Mouse (Mus musculus) ES-Bruce4 (cell line): ENCODE data around the gene Cux1. TPM values are rescaled to one million over a fixed set of nuclear protein-coding genes. Genes with fewer than 3 reads are reported as not detected.

Experiments used
- H3K27ac ChIP-seq: 2 replicates; pipeline ENCODE4 v1.5.1; 2012; ENCODE audit warnings: low read length, inconsistent platforms; ENCODE audit not compliant: insufficient read depth
- H3K27me3 ChIP-seq: 2 replicates; pipeline ENCODE4 v1.6.1; 2012; ENCODE audit warnings: mild to moderate bottlenecking, low read length, inconsistent platforms; ENCODE audit not compliant: control insufficient read depth, poor library complexity, insufficient read depth, severe bottlenecking
- H3K36me3 ChIP-seq: 2 replicates; pipeline ENCODE4 v1.6.1; 2012; ENCODE audit warnings: inconsistent platforms, mild to moderate bottlenecking, low read length, moderate library complexity; ENCODE audit not compliant: control insufficient read depth, poor library complexity, insufficient read depth, severe bottlenecking
- H3K4me1 ChIP-seq: one replicate; pipeline ENCODE4 v1.8.1; 2011; ENCODE audit warnings: low read length; ENCODE audit not compliant: control insufficient read depth, insufficient read depth
- H3K4me3 ChIP-seq: 2 replicates; pipeline ENCODE4 v1.5.1; 2011; ENCODE audit warnings: low read depth, mild to moderate bottlenecking, low read length
- H3K9ac ChIP-seq: 2 replicates; pipeline ENCODE4 v1.6.1; 2012; ENCODE audit warnings: low read depth, mild to moderate bottlenecking, inconsistent platforms; ENCODE audit not compliant: poor library complexity, severe bottlenecking
- H3K9me3 ChIP-seq: replicated peaks from 2 replicates; pipeline ENCODE4 v1.6.1; 2012; ENCODE audit warnings: mild to moderate bottlenecking, low read length, inconsistent platforms; ENCODE audit not compliant: control insufficient read depth, poor library complexity, insufficient read depth, severe bottlenecking
- CTCF ChIP-seq: IDR thresholded peaks from one replicate; pipeline ENCODE4 v1.8.1; 2011; ENCODE audit warnings: low read depth, low read length
- EP300 ChIP-seq: IDR thresholded peaks from 2 replicates; pipeline ENCODE4 v1.6.1; 2011; ENCODE audit warnings: low read depth, low read length; ENCODE audit not compliant: insufficient read depth
- POLR2A ChIP-seq: IDR thresholded peaks from one replicate; pipeline ENCODE4 v1.8.1; 2011; ENCODE audit warnings: low read length; ENCODE audit not compliant: insufficient read depth
- polyA plus RNA-seq: library from polyadenylated mRNA; stranded (reverse); fragments of >200 nt; gene quantifications from 2 replicates; pipeline ENCODE4 v1.2.4, GENCODE M21; 2011; ENCODE audit warnings: low read depth; ENCODE audit not compliant: missing spikeins, insufficient read depth, insufficient read length

Gene Cux1
- polyA plus RNA-seq, 1 experiment, result 37.0 TPM

DNA sequence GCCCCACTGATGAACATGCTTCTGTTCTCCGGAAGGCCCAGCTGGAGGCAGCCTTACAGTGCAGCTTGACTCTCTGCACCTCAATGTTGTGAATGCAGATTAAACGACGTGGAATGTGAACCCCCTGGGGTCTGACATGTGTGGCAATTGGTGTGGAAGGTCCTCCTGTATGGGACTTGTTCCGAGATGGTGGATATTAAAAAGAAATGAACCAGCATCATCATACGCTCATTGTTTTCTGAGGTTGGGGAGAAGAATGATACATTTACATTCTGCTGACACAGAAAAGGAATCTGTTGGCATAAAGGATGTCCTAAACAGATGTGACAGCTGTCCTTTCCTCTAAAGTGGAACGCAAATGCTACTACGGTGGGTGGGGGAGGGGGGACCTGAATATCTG lies 203.9 kb downstream of the Cux1 start:
- H3K4me3 ChIP-seq, result no peak overlapping the region
- TF ChIP-seq EP300 (no peak), CTCF (no peak), POLR2A (no peak)
- H3K36me3 ChIP-seq, result 0 out of 2 replicates have a peak, but pooled peaks cover 5% of the 10 kb centered on the region
- H3K4me1 ChIP-seq, result no peaks in the 10 kb centered on the region
- H3K9ac ChIP-seq, result no peak overlapping the region
- H3K9me3 ChIP-seq, result no peaks in the 10 kb centered on the region
- no peak overlapping the region for H3K27ac ChIP-seq
- no peaks in the 10 kb centered on the region for H3K27me3 ChIP-seq

DNA sequence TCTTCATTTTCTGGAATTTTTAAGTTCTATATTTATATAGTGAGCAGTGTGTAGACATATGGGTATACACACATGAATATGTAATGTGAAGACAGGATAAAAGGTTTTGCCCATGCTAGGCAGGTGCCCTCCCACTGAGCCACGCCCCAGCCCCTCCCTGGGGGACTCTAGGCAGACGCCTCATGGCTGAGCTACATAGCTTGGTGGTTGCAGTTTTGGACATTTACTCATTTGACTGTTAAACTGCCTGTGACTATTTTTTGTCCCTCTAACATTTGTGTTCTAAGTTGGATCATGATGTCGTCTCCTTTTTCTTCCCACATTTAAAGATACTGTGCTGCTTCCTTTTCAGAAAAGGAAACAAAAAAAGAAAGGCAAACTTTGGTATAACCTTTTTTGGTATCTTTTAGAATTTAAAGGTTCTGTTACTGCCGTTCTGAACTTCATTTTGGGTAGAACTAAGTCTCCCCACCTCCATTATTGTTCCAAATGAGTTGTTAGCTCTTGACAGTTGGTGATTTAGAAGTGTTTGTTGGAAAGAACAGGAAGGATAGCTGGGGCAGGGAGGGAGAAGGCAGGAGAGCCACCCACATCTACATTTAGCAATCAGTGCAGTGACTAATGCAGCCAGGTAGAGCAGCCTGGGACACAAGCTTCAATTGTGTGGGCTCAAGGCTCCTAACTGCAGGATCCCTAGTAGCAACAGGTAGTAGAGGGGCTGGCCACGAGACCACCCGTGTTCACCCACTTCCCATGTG lies 204.6 kb downstream of the Cux1 start:
- no peaks in the 10 kb centered on the region for H3K4me1 ChIP-seq
- H3K27ac ChIP-seq, result no peak overlapping the region
- no peak overlapping the region for H3K9ac ChIP-seq
- no peak overlapping the region for H3K4me3 ChIP-seq
- no peaks in the 10 kb centered on the region for H3K9me3 ChIP-seq
- TF ChIP-seq CTCF (no peak), EP300 (no peak), POLR2A (no peak)
- no peaks in the 10 kb centered on the region for H3K27me3 ChIP-seq
- 0 out of 2 replicates have a peak, but pooled peaks cover 2% of the 10 kb centered on the region for H3K36me3 ChIP-seq

DNA sequence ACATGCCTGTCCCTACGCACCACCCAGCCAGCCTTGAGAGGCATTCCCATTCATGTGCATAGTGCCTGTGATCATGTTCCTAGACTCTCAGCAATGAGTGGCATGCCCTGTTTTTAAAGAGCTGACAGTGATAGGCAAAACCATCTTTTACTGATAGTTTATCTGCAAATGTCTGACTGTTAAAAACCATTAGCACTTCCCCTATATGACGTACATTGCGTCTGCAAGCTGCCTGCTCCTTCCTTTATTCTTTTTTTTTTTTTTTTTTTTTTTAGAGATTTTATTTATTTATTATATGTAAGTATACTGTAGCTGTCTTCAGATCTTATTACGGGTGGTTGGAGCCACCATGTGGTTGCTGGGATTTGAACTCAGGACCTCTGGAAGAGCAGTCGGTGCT lies 205.3 kb downstream of the Cux1 start:
- no peak overlapping the region for H3K4me3 ChIP-seq
- H3K27me3 ChIP-seq, result no peaks in the 10 kb centered on the region
- H3K36me3 ChIP-seq, result 0 out of 2 replicates have a peak, but pooled peaks cover 2% of the 10 kb centered on the region
- H3K9me3 ChIP-seq, result no peaks in the 10 kb centered on the region
- no peaks in the 10 kb centered on the region for H3K4me1 ChIP-seq
- H3K9ac ChIP-seq, result no peak overlapping the region
- TF ChIP-seq CTCF (no peak), POLR2A (no peak), EP300 (no peak)
- H3K27ac ChIP-seq, result no peak overlapping the region

DNA sequence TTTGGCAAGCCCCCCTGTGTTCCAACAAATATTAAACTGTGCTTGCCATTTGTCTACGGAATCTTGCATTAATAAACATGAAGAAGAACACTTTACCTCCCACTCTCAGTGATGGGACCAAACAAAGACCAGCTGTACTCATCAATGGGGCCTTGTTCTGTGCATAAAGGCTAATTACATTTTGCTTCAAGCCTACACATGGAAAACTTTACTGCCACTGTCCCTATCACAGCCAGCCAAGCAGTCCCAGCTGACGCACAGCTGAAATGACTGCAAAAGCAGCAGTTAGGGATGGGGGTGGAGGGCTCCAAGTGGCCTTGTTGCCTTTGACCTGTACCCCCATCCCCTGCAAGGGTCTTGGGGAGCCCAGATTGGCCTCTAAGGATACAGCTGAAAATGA lies 210.1 kb downstream of the Cux1 start:
- Histone ChIP-seq H3K27ac (no peak overlapping the region), H3K36me3 (no peaks in the 10 kb centered on the region)

DNA sequence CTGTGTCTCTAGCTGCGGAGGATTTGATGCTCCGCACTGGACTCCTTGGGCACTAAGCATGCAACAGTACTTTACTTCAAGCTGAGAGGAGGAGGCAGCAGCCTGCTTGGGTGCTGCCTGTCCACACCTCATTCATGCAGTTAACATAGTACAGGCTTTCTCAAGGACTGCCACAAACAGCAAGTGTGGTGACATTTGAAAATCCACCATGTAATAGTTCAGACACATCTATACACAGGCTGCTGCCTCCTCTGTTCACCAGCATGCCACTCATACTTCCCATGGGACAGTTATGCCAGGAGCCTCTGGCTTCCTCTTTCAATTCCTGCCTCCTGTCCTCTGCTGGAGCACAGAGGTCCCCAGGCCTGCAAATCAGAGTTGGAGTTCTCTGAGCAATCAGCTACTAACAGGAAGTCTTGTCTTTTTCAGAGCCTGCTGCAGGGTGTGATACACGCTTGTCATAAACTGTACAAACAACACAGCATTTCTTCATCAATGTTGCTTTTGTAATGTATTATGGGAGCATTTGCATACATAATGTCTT lies 211.6 kb downstream of the Cux1 start:
- Histone ChIP-seq H3K36me3 (no peaks in the 10 kb centered on the region), H3K4me1 (no peaks in the 10 kb centered on the region), H3K27me3 (no peaks in the 10 kb centered on the region), H3K9me3 (no peaks in the 10 kb centered on the region), H3K9ac (no peak overlapping the region), H3K27ac (no peak overlapping the region), H3K4me3 (no peak overlapping the region)
- TF ChIP-seq CTCF, result no peak
- no peak for TF ChIP-seq EP300
- TF ChIP-seq POLR2A, result no peak

More for the DNA sequence above, 210.1 kb downstream of the Cux1 start:
- no peak for TF ChIP-seq CTCF
- no peak for TF ChIP-seq EP300
- TF ChIP-seq POLR2A, result no peak
- no peaks in the 10 kb centered on the region for H3K27me3 ChIP-seq
- H3K9ac ChIP-seq, result no peak overlapping the region
- no peaks in the 10 kb centered on the region for H3K9me3 ChIP-seq
- H3K4me1 ChIP-seq, result no peaks in the 10 kb centered on the region
- no peak overlapping the region for H3K4me3 ChIP-seq

DNA sequence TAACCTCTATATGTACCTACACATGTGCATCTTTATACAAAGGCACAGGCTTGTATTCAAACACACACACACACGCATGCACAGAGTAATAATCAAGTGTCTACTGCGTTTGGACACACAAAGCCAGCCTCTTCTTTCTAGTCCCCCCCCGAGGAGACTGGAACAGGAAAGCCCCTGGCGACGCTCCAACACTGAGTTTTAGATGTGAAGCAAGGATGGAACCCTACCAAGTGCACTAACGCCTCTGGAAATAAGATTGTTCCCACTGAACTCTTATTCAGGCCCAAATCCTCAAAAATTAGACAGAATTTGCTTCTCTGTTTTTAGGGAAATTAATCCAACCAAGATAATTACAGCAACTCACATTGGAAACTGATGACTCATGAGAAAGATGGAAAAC lies 212.6 kb downstream of the Cux1 start:
- Histone ChIP-seq H3K9me3 (no peaks in the 10 kb centered on the region), H3K27ac (no peak overlapping the region), H3K9ac (no peak overlapping the region), H3K36me3 (no peaks in the 10 kb centered on the region), H3K4me3 (no peak overlapping the region), H3K4me1 (no peaks in the 10 kb centered on the region), H3K27me3 (no peaks in the 10 kb centered on the region)
- no peak for TF ChIP-seq CTCF
- TF ChIP-seq EP300, result no peak
- no peak for TF ChIP-seq POLR2A
